In genomic region chr5:45669234-45669597, GRCm38 (mm10) we compare ENCODE assay signal across 8 mouse cellular contexts. TPM values are rescaled to one million over a fixed set of nuclear protein-coding genes. Genes with fewer than 3 reads are reported as not detected.
DNase-seq lines count a peak whose midpoint lies in the region; ATAC-seq and TF ChIP-seq lines count a peak whose summit lies in the region.

No protein-coding gene starts in this region.

- H3K4me3 ChIP-seq in heart, embryonic 16.5 days (ENCODE audit: low read length), result peak overlapping the region; percentile 89
- peak overlapping the region; percentile 93 for H3K4me3 ChIP-seq in bone marrow, adult 2 months (replicated peaks; ENCODE audit: control insufficient read depth, low read depth, low read length)
- peak overlapping the region; percentile 68 for H3K4me3 ChIP-seq in hindbrain, embryonic 12.5 days
- peak overlapping the region; percentile 79 for H3K4me3 ChIP-seq in midbrain, embryonic 12.5 days

- peaks cover 11% of the 10 kb centered on the region; the same call in 1 of the 2 replicates for H3K4me1 ChIP-seq in heart, embryonic 16.5 days (ENCODE audit: control insufficient read depth, insufficient read depth, low read length)
- no peaks in the 10 kb centered on the region; the same call in 1 of the 2 replicates for H3K4me1 ChIP-seq in bone marrow, adult 2 months (ENCODE audit: control insufficient read depth, insufficient read depth, low read length)
- peaks cover 12% of the 10 kb centered on the region for H3K4me1 ChIP-seq in hindbrain, embryonic 12.5 days
- peaks cover 10% of the 10 kb centered on the region for H3K4me1 ChIP-seq in midbrain, embryonic 12.5 days

- no peaks in the 10 kb centered on the region for H3K27me3 ChIP-seq in heart, embryonic 16.5 days (ENCODE audit: control insufficient read depth, insufficient read depth, low read length)
- H3K27me3 ChIP-seq in hindbrain, embryonic 12.5 days, result no peaks in the 10 kb centered on the region
- H3K27me3 ChIP-seq in midbrain, embryonic 12.5 days, result no peaks in the 10 kb centered on the region

- TF ChIP-seq POLR2A in bone marrow, adult 2 months (IDR thresholded peaks at IDR 0.05; ENCODE audit: borderline replicate concordance, control insufficient read depth, low read depth, low read length), result no peak

- intact Hi-C loops in heart, postnatal 14 days (cut with DNase I), result loop anchor here (2.0 kb wide), 2 partner anchors 134 to 194 kb away; no protein-coding TSS in a partner anchor

- peak overlapping the region; percentile 96 for H3K4me2 ChIP-seq in heart, embryonic 16.5 days (ENCODE audit: low read depth, low read length)
- H3K4me2 ChIP-seq in hindbrain, embryonic 12.5 days (replicated peaks), result peak overlapping the region; percentile 80
- H3K4me2 ChIP-seq in midbrain, embryonic 12.5 days (replicated peaks), result peak overlapping the region; percentile 84

- H3K9me3 ChIP-seq in heart, embryonic 16.5 days (replicated peaks; ENCODE audit: control insufficient read depth, low read length), result no peaks in the 10 kb centered on the region
- no peaks in the 10 kb centered on the region for H3K9me3 ChIP-seq in hindbrain, embryonic 12.5 days (replicated peaks)
- H3K9me3 ChIP-seq in midbrain, embryonic 12.5 days, result no peaks in the 10 kb centered on the region

- H3K9ac ChIP-seq in heart, embryonic 16.5 days (ENCODE audit: low read length), result peak overlapping the region; percentile 87
- H3K9ac ChIP-seq in hindbrain, embryonic 12.5 days, result peak overlapping the region; percentile 76
- H3K9ac ChIP-seq in midbrain, embryonic 12.5 days (replicated peaks), result peak overlapping the region; percentile 80

- DNase-seq in heart, postnatal 14 days, result no peak
- DNase-seq in adipocyte (ENCODE audit: low spot score), result no peak
- no peak for DNase-seq in left cerebral cortex, adult 8-10 months (ENCODE audit: low spot score in 2 of 2)

- WGBS in heart, embryonic 16.5 days, result under 1% methylated on average over 27 of the region's 27 CpGs
- WGBS in bone marrow, adult 2 months, result under 1% methylated on average over 27 of the region's 27 CpGs
- WGBS in hindbrain, embryonic 12.5 days, result under 1% methylated on average over 27 of the region's 27 CpGs
- WGBS in midbrain, embryonic 12.5 days, result under 1% methylated on average over 27 of the region's 27 CpGs

- H3K36me3 ChIP-seq in heart, embryonic 16.5 days (ENCODE audit: control insufficient read depth, insufficient read depth), result peaks cover 4% of the 10 kb centered on the region; the same call in 1 of the 2 replicates
- H3K36me3 ChIP-seq in hindbrain, embryonic 12.5 days, result no peaks in the 10 kb centered on the region
- H3K36me3 ChIP-seq in midbrain, embryonic 12.5 days, result no peaks in the 10 kb centered on the region

- ATAC-seq in heart, embryonic 16.5 days (replicated peaks; ENCODE audit: extremely low read depth, insufficient read depth, low FRiP score), result peak; percentile 46
- ATAC-seq in hindbrain, embryonic 12.5 days (ENCODE audit: low FRiP score), result peak; percentile 84
- peak; percentile 79 for ATAC-seq in midbrain, embryonic 12.5 days (ENCODE audit: low FRiP score, low read depth)
- ATAC-seq in megakaryocyte-erythroid progenitor cell, adult 5-6 weeks (replicated peaks; ENCODE audit: low FRiP score, low TSS enrichment, poor library complexity, severe bottlenecking), result no peak

- TF ChIP-seq CTCF in bone marrow, adult 2 months (IDR thresholded peaks at IDR 0.05; ENCODE audit: control insufficient read depth, insufficient read depth, low read length), result no peak

- H3K27ac ChIP-seq in heart, embryonic 16.5 days (ENCODE audit: low read length), result peak overlapping the region; percentile 81
- peak overlapping the region; percentile 86 for H3K27ac ChIP-seq in bone marrow, adult 2 months (ENCODE audit: control insufficient read depth, insufficient read depth, low read depth, low read length, poor library complexity)
- H3K27ac ChIP-seq in hindbrain, embryonic 12.5 days, result peak overlapping the region; percentile 83
- H3K27ac ChIP-seq in midbrain, embryonic 12.5 days (replicated peaks), result peak overlapping the region; percentile 84

RNA-seq across cellular contexts. Expression of gene Ncapg, which starts 0.5 kb away (rescaled TPM):
- polyA plus RNA-seq in heart, embryonic 16.5 days (2015; fragmentation: Nextera tagmentation; extraction: Ambion mirVana), result 31.2 and 34.2 TPM in 2 replicates
- 1 to 10 TPM; 1.6 to 4.1 TPM for total RNA-seq in heart, postnatal 14 days (2021)
- 59.3 and 90.9 TPM in 2 replicates for polyA plus RNA-seq in bone marrow, adult 2 months (2011; ENCODE audit: insufficient read depth, insufficient read length, low replicate concordance, missing spikeins)
- polyA plus RNA-seq in hindbrain, embryonic 12.5 days (2016; fragmentation: Nextera tagmentation; extraction: Ambion mirVana), result 40.2 and 43.6 TPM in 2 replicates
- 57.5 and 60.3 TPM in 2 replicates for polyA plus RNA-seq in midbrain, embryonic 12.5 days (2016; fragmentation: Nextera tagmentation; extraction: Ambion mirVana)
- total RNA-seq in megakaryocyte-erythroid progenitor cell, adult 5-6 weeks (2014; fragmentation: Nextera tagmentation), result 53.1 and 57.7 TPM in 2 replicates
- total RNA-seq in megakaryocyte-erythroid progenitor cell, adult 5-6 weeks (2017), result 69.3 and 85.9 TPM in 2 replicates
- under 1 TPM; 0.21 to 0.78 (median 0.45) TPM for total RNA-seq in left cerebral cortex, adult 8-10 months (2022)

RNA-seq across cellular contexts. Expression of gene Fam184b, which starts 29.8 kb away (rescaled TPM):
- polyA plus RNA-seq in heart, embryonic 16.5 days (2015; fragmentation: Nextera tagmentation; extraction: Ambion mirVana), result 0.12 and 0.25 TPM in 2 replicates
- under 1 TPM; 0.07 TPM for total RNA-seq in heart, postnatal 14 days (2021)
- not detected in 2 replicates for polyA plus RNA-seq in bone marrow, adult 2 months (2011; ENCODE audit: insufficient read depth, insufficient read length, low replicate concordance, missing spikeins)
- polyA plus RNA-seq in hindbrain, embryonic 12.5 days (2016; fragmentation: Nextera tagmentation; extraction: Ambion mirVana), result 0.79 and 0.83 TPM in 2 replicates
- polyA plus RNA-seq in midbrain, embryonic 12.5 days (2016; fragmentation: Nextera tagmentation; extraction: Ambion mirVana), result 0.65 and 1.0 TPM in 2 replicates
- total RNA-seq in megakaryocyte-erythroid progenitor cell, adult 5-6 weeks (2014; fragmentation: Nextera tagmentation), result not detected in 2 replicates
- not detected in 2 replicates for total RNA-seq in megakaryocyte-erythroid progenitor cell, adult 5-6 weeks (2017)
- total RNA-seq in left cerebral cortex, adult 8-10 months (2022), result 10 to 100 TPM; 10.2 to 12.9 (median 11.5) TPM
